Mouse (Mus musculus): ENCODE results near the gene Gm44502.

The Gm44502 gene

GRCm38 (mm10) chr15:89399716-89400115 is 29.8 kb downstream of the Gm44502 start:
- no peak for DNase-seq (ENCODE audit: low spot score in 2 of 2)

GRCm38 (mm10) chr15:89398146-89398545 is 31.4 kb downstream of the Gm44502 start:
- no peak for DNase-seq (ENCODE audit: low spot score in 2 of 2)

GRCm38 (mm10) chr15:89396883-89397282 is 32.6 kb downstream of the Gm44502 start:
- DNase-seq (ENCODE audit: low spot score in 2 of 2), result no peak

GRCm38 (mm10) chr15:89390081-89390480 is 39.4 kb downstream of the Gm44502 start:
- DNase-seq (ENCODE audit: low spot score in 2 of 2), result no peak

GRCm38 (mm10) chr15:89387127-89387526 is 42.4 kb downstream of the Gm44502 start:
- no peak for DNase-seq (ENCODE audit: low spot score in 2 of 2)

GRCm38 (mm10) chr15:89384617-89385016 is 44.9 kb downstream of the Gm44502 start, which contains the start of gene Klhdc7b:
Gene Klhdc7b (plus strand): TSS chr15:89384917.
- no peak for DNase-seq (ENCODE audit: low spot score in 2 of 2)

- no peak for DNase-seq (ENCODE audit: low spot score in 2 of 2)
Observed at GRCm38 (mm10) chr15:89379429-89379828, 50.1 kb downstream of the Gm44502 start.

- DNase-seq (ENCODE audit: low spot score in 2 of 2), result no peak
Observed at GRCm38 (mm10) chr15:89378831-89379401, 50.6 kb downstream of the Gm44502 start, which contains the start of gene Odf3b. Gene Odf3b (minus strand): TSS chr15:89379282.

- no peak for DNase-seq (ENCODE audit: low spot score in 2 of 2)
Observed at GRCm38 (mm10) chr15:89377938-89378828, 51.3 kb downstream of the Gm44502 start.

GRCm38 (mm10) chr15:89377362-89377761 is 52.1 kb downstream of the Gm44502 start:
- DNase-seq (ENCODE audit: low spot score in 2 of 2), result no peak

GRCm38 (mm10) chr15:89376957-89377356 is 52.5 kb downstream of the Gm44502 start, which contains the start of gene Tymp:
Gene Tymp (minus strand): TSS chr15:89377039.
- no peak for DNase-seq (ENCODE audit: low spot score in 2 of 2)

- no peak for DNase-seq (ENCODE audit: low spot score in 2 of 2)
Observed at GRCm38 (mm10) chr15:89376040-89376439, 53.5 kb downstream of the Gm44502 start.

GRCm38 (mm10) chr15:89374801-89375534 is 54.5 kb downstream of the Gm44502 start:
- no peak for DNase-seq (ENCODE audit: low spot score in 2 of 2)

- no peak for DNase-seq (ENCODE audit: low spot score in 2 of 2)
Observed at GRCm38 (mm10) chr15:89374340-89374739, 55.2 kb downstream of the Gm44502 start.

GRCm38 (mm10) chr15:89373762-89374248 is 55.7 kb downstream of the Gm44502 start, which contains the start of gene Sco2:
Gene Sco2 (minus strand): TSS chr15:89373846.
- peak; percentile 95 for DNase-seq (ENCODE audit: low spot score in 2 of 2)

GRCm38 (mm10) chr15:89373027-89373761 is 56.3 kb downstream of the Gm44502 start:
- peak; percentile 86 to 89 for DNase-seq (ENCODE audit: low spot score in 2 of 2)

GRCm38 (mm10) chr15:89372536-89372935 is 57.0 kb downstream of the Gm44502 start:
- no peak for DNase-seq (ENCODE audit: low spot score in 2 of 2)

- DNase-seq (ENCODE audit: low spot score in 2 of 2), result no peak
Observed at GRCm38 (mm10) chr15:89372068-89372467, 57.4 kb downstream of the Gm44502 start.

Measured in right cerebral cortex, adult 2 months (tissue).